Mouse (Mus musculus): ENCODE results near the gene Dcaf8.

DNA sequence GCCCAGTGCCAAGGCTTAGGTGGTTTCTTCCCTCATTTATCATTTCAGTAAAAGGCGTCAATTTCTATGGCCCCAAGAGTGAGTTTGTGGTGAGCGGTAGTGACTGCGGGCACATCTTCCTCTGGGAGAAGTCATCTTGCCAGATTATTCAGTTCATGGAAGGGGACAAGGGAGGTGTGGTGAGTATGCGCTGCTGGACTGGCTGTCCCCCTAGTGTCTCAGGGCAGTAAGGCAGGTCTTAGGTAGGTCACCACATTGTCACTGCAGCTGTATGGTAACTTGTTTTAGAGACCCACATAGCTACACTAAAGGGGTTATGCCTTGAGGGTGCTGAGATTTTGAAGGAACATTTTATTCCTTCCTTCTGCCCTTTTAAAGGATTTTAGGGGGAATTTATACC is 41.0 kb downstream of the Dcaf8 start:
- TF ChIP-seq CTCF (IDR thresholded peaks at IDR 0.05; ENCODE audit: low read depth, low read length) (no peak), POLR2A (IDR thresholded peaks at IDR 0.05; ENCODE audit: borderline replicate concordance, low read depth, low read length) (no peak)

Measured in bone marrow macrophage, adult 2 months (primary cell).